Mouse (Mus musculus) B cell, adult (primary cell): ENCODE measurements around the gene Gm17631. TPM values are rescaled to one million over a fixed set of nuclear protein-coding genes. Genes with fewer than 3 reads are reported as not detected.

Experiments
- total RNA-seq: library from RNA; stranded (reverse); gene quantifications from 4 replicates; pipeline ENCODE4 v1.2.4, GENCODE M21; 2023; ENCODE audit not compliant: inconsistent age

Gene Gm17631
- total RNA-seq: not detected in 4 replicates

DNA sequence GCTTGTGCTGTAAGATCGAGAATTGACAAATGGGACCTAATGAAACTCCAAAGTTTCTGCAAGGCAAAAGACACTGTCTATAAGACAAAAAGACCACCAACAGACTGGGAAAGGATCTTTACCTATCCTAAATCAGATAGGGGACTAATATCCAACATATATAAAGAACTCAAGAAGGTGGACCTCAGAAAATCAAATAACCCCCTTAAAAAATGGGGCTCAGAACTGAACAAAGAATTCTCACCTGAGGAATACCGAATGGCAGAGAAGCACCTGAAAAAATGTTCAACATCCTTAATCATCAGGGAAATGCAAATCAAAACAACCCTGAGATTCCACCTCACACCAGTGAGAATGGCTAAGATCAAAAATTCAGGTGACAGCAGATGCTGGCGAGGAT, at the start of gene Gm17631:
TSS of gene Gm17631 (plus strand) at position 301 of the 400 bp plus-strand sequence.

DNA sequence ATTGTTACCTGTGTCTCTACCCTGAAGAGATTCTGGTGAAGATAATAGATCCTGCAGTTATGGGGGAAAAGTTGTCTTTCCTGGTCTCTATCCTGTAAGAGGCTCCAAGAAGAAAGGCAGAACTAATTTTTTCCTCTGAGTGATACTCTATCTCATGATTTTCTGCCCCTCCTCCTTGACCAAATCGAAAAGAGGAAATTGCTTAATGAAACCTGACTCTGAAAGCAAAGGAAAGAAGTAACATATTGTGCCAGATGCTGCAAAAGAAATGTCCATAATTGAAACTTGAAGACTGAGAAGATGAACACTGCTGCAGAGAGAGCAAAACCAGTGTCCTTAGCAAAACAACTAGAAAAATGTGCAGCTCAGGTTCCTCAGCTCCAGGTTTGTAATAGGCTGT, 14.1 kb downstream of the Gm17631 start, which contains the start of gene Klra17:
TSS of gene Klra17 (minus strand) at position 124 of the 400 bp plus-strand sequence.

Other genes starting within 250 kb of the Gm17631 start
- gene Klrk1, start 238.8 kb upstream of the Gm17631 start, total RNA-seq: 1.00 to 2.0 TPM (median 1.3 TPM) in 4 replicates
- not detected in 4 replicates for gene Klrc3, start 219.3 kb upstream of the Gm17631 start, total RNA-seq
- 0.35 to 0.90 TPM (median 0.58 TPM) in 4 replicates for gene Klrc2, start 202.0 kb upstream of the Gm17631 start, total RNA-seq
- gene Klrc1, start 183.7 kb upstream of the Gm17631 start, total RNA-seq: 1.1 to 4.0 TPM (median 2.2 TPM) in 4 replicates
- 0.66 to 1.1 TPM (median 0.83 TPM) in 3 of 4 replicates, not detected in the other for gene Klri1, start 145.5 kb upstream of the Gm17631 start, total RNA-seq
- 0.12 to 0.48 TPM (median 0.27 TPM) in 4 replicates for gene Klri2, start 122.2 kb upstream of the Gm17631 start, total RNA-seq
- not detected in 4 replicates for gene Gm156, start 78.4 kb upstream of the Gm17631 start, total RNA-seq
- gene Klra17, start 14.0 kb downstream of the Gm17631 start, total RNA-seq: not detected in 4 replicates
- gene Klra5, start 55.0 kb downstream of the Gm17631 start, total RNA-seq: not detected in 4 replicates
- gene Klra6, start 164.3 kb downstream of the Gm17631 start, total RNA-seq: not detected in 4 replicates
- 0.42 to 0.45 TPM in 2 of 4 replicates, not detected in the others for gene Klra4, start 204.6 kb downstream of the Gm17631 start, total RNA-seq